Mouse (Mus musculus): ENCODE measurements at regions not wholly inside any gene's neighbourhood (a gene's known extent, or its start where the extent isn't known, plus 50 kb on each side); places are given as distances from the start of the nearest gene placed in this dataset.

- DNase-seq: peak; percentile 50
These were observed 59.9 kb upstream of the Prelid3b start for GRCm38 (mm10) chr2:174532671-174533363.

DNA sequence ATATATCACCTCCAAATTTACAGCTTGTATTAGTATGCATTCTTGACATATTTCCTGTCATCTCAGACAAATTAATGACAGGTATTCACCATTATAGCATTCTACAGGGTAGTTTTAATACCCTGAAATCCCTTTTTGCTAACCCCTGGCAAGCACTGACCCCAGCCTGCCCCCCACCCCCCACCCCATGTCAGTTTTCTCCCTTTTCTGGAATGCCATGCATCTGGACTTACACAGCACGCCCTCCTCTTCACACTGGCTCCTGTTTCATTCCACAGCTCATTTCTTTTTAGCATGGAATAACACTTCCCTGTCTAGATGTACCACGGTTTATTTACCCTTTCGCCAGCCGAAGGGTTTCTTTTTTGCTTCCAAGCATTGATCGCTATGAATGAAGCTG, 67.8 kb upstream of the Prelid3b start:
- peak; percentile 20 for DNase-seq

GRCm38 (mm10) chr2:174547207-174547606, 74.3 kb upstream of the Prelid3b start:
- no peak for DNase-seq

- no peak for DNase-seq
These were observed 74.8 kb upstream of the Prelid3b start for GRCm38 (mm10) chr2:174547701-174548100.

DNA sequence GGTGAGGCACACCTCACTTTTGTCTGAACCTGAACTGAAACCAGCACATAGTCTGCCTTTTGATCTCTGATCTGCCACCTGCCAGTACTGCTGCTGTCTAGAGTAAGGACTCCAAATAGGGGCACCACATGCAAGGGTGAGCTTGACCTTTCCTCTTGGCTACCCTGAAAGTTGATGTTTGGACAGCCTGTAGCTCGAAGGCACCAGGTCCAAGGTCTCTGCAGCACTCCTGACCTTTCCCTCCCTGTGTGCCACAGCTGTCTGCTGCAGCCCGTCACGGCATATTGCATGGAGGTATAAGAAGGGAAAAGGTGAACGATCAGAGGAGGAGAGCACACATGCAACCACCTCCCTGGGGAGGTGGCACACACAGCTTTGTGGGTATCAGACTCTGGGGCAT, 75.9 kb upstream of the Prelid3b start:
- no peak for DNase-seq

- no peak for DNase-seq
These were observed 82.9 kb upstream of the Prelid3b start for GRCm38 (mm10) chr2:174555778-174556177.

DNA sequence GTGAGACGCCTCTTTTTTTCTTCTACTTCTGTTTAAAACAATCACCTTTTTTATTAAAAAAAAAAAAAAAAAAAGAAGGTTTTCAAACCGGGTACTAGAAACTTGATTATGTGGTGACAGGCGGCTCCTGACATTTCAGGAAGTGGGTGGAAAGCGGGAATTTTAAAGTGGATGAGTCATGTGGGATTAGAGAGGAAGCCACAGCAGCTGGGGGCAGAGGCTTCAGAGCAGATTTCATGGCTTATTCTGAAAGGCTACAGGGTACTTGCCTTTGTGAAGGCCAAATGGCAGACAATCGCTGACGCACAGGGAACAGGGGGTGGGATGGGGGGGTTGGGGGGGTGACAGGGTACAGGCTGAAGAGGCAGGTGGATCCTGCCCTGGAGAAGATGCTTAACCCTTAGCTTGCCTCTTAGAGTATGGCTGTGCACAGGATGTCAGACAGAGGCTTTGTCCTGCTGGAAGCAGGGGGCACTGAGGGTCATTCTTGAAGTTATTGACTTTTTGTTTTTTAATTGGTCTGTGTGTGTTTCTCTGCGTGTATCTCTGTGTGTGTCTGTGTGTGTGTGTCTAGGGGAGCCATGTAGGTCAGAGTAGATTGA, 81.4 kb upstream of the Zfp831 start:
- peak; percentile 59 for DNase-seq

- no peak for DNase-seq
These were observed 79.4 kb upstream of the Zfp831 start for GRCm38 (mm10) chr2:174563917-174564316.

DNA sequence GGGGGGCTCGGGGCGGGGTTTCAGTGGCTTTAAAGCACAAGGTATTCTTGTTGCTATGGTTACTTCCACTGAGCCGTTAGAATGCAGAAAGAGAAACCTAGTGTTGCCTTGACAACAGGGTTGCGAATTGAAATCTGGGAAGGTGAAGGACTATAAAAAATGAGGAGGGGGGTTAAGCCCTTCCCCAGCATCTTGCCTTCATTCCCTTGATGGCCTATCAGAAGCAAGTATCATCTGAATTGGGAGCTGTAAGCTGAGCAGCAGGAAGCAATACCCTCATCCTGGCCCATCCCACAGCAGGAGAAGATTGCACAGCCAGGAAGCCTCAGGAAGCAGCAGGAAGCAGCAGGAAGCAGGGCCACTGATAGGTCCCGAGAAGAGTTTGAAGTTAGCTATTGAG, 78.5 kb upstream of the Zfp831 start:
- DNase-seq: peak; percentile 15

GRCm38 (mm10) chr2:174565891-174566290, 77.4 kb upstream of the Zfp831 start:
- no peak for DNase-seq

GRCm38 (mm10) chr2:174566752-174567151, 76.6 kb upstream of the Zfp831 start:
- DNase-seq: no peak

DNA sequence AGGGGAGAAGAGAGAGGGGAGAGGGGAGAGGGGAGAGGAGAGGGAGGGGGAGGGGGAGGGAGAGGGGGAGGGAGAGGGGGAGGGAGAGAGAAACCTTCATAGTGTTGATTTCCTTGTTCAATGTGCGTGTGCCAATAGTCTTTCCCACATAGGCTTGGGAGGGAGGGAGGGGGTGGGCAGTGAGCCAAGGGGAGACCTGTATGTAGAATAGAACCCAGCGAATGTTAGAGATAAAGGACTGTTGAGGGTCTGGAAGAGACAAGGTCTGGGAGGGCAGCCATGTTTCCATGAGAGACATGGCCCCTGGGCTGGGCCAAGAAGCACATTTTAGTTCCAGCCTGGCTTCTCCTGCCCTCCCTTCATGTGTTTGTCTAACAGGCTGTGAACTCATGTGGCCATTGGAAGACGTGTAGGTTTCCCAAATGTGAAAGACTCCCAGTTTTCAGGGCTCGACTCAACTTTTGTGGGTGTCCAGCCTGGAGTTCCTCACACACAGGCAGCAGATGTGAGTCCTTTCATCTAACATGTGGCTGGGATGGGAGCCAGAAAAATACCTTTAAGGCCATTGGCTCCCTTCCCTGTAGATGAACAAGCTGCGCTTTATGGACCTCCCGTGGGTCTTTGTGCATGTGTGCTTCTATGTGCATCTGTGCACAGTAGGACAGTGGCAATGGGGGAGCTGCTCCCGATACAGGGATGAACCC, 68.4 kb upstream of the Zfp831 start:
- DNase-seq: no peak

- DNase-seq: no peak
These were observed 67.8 kb upstream of the Zfp831 start for GRCm38 (mm10) chr2:174575546-174575945.

DNA sequence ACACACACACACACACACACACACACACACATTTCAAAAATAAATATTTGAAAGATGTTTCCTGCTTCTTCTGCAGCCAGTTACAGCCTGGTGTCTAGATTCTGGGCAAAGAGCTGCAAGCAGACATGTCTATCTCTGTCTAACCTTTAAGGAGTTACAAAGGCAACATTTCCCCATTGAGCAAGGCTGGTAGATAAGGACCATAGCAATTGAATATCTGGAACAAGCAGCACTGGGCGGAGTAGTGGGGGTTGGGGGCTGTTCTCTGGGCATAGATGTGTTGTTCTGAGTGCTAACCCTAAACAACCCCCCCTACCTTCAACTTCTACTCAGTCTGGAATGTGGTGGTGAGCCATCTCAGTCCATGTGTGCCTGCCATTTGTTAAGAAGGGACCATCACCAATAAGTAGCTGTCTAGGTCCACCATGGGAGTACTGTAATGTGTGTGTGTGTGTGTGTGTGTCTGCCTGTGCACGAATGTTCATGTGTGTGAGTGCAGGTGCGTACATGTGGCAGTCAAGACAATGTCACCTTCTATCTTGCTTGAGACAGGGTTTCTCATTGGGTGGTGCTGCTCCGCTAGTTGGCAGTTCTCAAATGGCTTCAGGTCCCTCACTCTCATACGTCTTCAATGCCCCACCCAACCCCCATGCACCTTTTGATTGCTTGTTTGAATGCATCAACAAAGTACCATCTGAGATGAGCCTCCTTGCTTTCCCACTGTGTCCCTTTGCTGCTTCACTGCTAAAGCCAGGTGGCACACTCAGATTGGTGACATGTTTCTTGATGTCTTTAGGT, 62.2 kb upstream of the Zfp831 start:
- no peak for DNase-seq

DNA sequence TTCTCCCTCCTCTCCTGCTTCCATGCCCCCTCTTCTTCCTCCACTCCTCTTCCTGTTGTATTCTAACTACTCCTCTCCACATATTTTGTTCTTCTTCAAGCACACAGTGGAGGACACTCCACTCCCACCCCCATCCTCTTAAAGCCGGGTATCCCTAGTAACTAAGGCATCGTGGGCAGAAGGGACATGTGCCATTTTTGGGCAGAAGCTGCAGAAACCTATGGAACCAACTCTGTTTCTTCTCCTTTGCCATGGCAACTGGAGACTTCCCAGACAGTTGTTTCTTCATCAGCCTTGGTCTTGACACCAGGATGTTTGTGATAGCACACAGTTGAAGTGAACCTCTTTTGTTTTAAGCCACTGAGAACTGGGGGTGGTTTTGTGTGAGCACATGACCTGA, 59.1 kb upstream of the Zfp831 start:
- no peak for DNase-seq

Measured in embryo, embryonic 11 days (tissue).